Mouse (Mus musculus) layer of hippocampus, postnatal 14 days (tissue): Measurements from ENCODE around the gene Rarb. TPM values are rescaled to one million over a fixed set of nuclear protein-coding genes. Genes with fewer than 3 reads are reported as not detected.

Experiments
- DNase-seq, 2 experiments: peaks; one replicate each; pipeline ENCODE4 v3.0.0; 2021 to 2022; ENCODE audit warnings: low spot score in 2 of 2, mixed read lengths in 1 of 2
- total RNA-seq, 2 experiments: library from RNA; stranded (reverse); gene quantifications; 2 replicates each; pipeline ENCODE4 v1.2.3; 2021

Gene Rarb
- total RNA-seq, 2 experiments from 2014 or later, result 8.9 to 11.5 TPM

GRCm38 (mm10) chr14:16544995-16545394 lies 274.0 kb downstream of the Rarb start:
- DNase-seq, result no peak

GRCm38 (mm10) chr14:16541641-16542040 lies 277.3 kb downstream of the Rarb start:
- DNase-seq, result no peak

DNA sequence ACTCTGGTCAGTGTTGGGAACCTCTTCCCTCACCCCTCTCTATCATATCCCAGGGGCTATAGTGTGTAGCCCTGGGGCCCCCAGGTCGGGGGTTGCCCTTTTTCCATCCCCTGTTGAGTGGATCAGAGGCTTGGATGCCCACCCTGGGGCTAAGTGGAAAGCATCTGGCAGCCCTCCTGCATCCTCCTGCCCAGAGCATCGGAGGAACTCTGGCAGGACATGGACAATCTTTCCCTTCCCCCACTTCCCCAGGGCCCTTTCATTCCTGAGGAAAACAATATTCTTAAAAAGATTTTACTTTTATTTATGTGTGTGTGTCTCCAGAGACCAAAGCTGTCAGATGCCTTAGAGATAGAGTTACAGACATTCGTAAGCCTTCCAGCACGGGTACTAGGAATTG lies 281.5 kb downstream of the Rarb start:
- no peak for DNase-seq

- no peak for DNase-seq
These were observed 290.3 kb downstream of the Rarb start for GRCm38 (mm10) chr14:16528631-16529030.

GRCm38 (mm10) chr14:16526120-16526519 lies 292.8 kb downstream of the Rarb start:
- no peak for DNase-seq

DNA sequence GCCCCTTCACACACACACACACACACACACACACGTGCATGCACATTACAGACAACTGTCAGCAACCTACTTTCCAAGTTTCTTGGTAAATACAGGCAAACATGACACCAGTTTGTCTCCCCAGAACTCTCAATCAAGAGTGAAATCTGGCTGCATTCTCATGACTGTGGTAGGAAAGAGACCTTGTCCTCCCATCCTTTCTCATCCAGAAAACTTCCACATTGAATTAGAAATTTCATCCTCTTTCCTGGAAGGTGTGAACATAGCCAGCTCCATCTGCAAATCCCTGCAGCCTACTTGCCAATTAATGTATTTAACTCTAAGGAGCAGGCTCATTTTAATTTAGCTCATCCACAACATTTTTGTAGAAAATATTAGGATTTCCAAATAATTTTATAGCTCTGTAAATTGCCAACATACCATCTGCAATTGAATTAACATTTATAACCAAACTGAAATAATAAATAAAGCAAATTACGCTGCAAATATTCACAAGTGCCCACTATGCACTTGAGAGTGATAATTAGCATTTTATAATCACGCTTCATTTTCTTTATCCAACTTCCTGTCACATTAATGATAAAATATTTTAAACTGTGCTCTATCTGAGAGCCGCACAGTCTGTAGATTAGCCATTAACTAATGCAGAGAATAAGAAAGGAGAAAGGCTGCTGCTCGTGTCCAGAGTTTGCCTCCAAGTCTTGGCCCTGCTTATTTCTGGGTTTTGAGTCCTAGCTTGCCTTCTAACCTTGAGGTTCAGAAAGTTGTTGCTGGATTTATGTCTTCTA lies 293.6 kb downstream of the Rarb start:
- no peak for DNase-seq

- no peak for DNase-seq
These were observed 296.1 kb downstream of the Rarb start for GRCm38 (mm10) chr14:16522852-16523251.

DNA sequence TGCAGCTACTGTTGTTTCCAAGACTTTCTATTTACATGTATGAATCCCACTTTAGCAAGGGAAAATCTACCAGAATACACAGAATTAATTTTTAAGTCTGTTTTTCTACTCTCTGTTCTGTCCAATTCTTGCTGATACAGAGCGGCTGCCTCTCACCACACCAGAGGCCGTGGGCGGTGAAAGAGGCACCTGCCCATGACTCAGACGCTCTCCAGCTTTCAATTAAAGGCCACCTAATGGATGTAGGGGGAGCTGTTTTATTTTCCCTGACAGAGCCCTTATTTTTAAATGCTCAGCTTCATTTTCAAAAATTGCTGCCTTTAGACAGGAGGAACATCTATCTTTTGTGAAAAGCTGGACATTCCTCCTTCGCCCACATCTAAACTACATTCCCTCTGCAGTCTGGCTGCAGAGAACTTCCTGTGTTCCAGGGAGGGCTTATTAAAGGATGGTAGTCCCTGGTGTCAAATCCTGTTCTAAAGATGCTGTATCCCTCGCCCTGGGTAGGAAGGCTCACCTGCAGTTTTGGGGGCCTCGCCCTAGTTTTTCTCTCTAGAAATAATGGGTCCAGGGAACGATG lies 299.3 kb downstream of the Rarb start:
- peak in 1 of 2 experiments; percentile 33 for DNase-seq

DNA sequence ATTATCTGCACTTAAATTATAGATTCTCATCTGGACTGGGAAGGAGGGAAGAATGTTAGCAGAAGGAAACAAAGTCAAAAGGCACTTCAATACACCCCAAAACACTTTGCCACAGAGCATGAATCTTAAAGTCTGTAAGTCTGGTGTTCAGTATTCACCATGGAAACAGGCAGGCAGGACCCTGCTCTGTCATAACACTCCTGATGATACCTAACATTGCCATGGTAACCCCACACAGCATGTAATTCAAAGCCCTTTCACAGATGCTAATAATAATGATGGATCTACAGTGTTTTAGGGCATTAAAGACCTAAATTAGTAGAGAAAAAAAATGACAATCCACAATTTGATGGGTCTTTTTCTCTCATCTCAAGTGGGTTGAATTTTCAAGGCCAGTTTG lies 301.0 kb downstream of the Rarb start:
- peak in 1 of 2 experiments; percentile 32 for DNase-seq

- no peak for DNase-seq
These were observed 303.2 kb downstream of the Rarb start for GRCm38 (mm10) chr14:16515731-16516130.

- no peak for DNase-seq
These were observed 308.4 kb downstream of the Rarb start for GRCm38 (mm10) chr14:16510574-16510973.

- no peak for DNase-seq
These were observed 309.1 kb downstream of the Rarb start for GRCm38 (mm10) chr14:16509825-16510224.

DNA sequence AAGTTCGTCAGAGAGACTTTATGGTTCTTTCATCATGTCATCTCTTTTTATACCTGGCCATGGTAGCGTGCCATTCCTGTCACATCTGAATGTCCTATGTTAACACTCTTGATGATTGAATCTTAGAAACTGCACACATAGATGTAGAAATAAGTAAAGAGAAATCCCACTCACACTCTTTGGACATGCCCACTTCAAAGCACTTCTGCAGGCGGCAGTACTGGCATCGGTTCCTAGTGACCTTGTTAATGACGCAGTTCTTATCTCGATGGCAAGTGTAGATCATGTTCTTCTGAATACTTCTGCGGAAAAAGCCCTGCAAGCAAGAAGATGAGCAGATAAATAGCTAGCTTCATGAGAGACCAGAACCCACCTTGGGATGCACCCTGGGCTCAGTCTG lies 310.2 kb downstream of the Rarb start:
- no peak for DNase-seq

DNA sequence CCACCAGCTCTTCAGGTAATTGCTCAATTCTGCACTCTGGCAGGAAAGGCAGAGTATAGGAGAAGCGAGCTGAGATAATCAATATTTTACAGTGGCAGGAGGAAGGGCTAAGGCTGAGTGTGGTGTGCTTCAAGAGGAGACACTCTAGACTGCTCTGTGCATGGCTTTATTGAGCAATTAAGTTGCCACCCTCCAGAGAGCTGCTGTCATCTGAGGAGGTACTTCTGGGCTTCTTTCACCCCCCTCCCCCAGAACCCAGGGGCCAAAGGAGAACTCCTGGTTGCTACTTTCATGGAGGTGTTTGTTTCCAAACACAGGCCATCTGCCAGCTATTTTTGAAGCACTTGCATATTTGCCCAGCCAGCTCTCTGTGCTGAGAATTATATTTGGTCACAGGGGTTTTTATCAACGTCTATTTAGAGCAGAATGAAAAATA lies 321.7 kb downstream of the Rarb start:
- DNase-seq, result no peak

GRCm38 (mm10) chr14:16483656-16484380 lies 335.1 kb downstream of the Rarb start:
- no peak for DNase-seq

DNA sequence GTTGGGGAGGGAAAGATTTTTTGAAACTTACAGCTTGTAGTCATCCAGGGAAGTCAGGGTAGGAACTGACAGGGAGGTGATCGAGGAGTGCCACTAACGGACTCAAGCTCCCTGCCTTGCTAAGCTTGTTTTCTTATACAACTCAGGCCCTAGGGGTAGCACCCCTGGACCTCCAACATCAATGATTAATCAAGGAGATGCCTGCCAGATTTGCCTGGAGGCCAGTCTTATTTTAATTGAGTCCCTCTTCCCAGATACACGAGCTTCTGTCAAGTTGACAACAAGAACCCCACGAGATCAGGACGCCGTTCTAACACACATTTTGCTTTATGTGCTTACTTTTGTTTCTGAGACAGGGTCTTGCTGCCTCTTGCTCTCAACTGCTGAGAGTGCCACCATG lies 338.3 kb downstream of the Rarb start:
- DNase-seq, result no peak

GRCm38 (mm10) chr14:16479521-16479920 lies 339.4 kb downstream of the Rarb start:
- no peak for DNase-seq

- no peak for DNase-seq
These were observed 340.2 kb downstream of the Rarb start for GRCm38 (mm10) chr14:16478606-16479323.

- DNase-seq, result no peak
These were observed 370.5 kb downstream of the Rarb start for GRCm38 (mm10) chr14:16448269-16448987.

GRCm38 (mm10) chr14:16447587-16447986 lies 371.4 kb downstream of the Rarb start:
- DNase-seq, result no peak

- DNase-seq, result no peak
These were observed 374.1 kb downstream of the Rarb start for GRCm38 (mm10) chr14:16444859-16445258.
